Mouse (Mus musculus): ENCODE results near the gene Zbp1. TPM values are rescaled to one million over a fixed set of nuclear protein-coding genes. Genes with fewer than 3 reads are reported as not detected.

Gene Zbp1
- polyA plus RNA-seq (2012; rRNA removed): 0.25 and 0.74 TPM in 2 replicates

DNA sequence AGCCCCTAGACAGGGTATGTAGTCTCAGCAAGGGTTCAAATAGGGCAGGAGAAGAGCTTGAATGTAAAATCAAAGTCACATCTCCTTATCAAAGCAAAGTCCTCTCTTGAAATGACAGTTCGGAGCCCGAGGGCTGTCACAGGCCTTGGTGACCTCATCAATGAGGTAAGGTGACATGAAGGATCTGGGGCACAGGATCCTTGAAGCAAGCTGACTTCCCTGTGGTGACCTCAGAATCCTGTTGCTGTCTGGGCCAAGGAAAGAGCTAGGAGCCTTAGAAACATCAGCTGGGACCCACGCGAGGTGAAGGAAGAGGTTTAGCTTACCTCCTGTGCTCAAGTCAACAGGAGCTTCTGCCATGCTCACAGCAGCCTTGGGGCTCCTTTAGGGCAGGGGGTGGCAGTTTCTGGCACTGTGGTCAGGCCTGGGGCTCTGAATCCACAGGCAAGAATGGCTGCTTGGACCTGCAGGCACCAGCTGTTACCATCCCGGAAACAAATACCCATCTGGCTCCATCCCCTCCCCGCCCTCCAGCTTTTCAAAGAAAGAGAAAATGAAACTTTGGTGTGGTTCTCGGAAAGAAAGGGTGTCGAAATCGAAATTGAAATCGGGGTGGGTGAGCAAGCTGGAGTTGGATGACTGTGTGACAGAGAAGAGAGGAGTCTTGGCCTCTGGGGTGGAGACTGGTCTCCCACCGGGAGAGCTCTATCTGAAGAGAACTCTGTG, at the start of gene Zbp1:
Gene Zbp1, minus strand, starts transcription at position 508 of the 726 bp plus-strand sequence.
- no peak for DNase-seq
- H3K27me3 ChIP-seq (ENCODE audit: control insufficient read depth, insufficient read depth, low read length): no peaks in the 10 kb centered on the region
- TF ChIP-seq POLR2A (IDR thresholded peaks at IDR 0.05; ENCODE audit: borderline replicate concordance, insufficient read depth, low read length): no peak
- TF ChIP-seq CTCF (IDR thresholded peaks at IDR 0.05; ENCODE audit: borderline replicate concordance, insufficient read depth, low read depth, low read length): no peak
- H3K4me1 ChIP-seq (ENCODE audit: control insufficient read depth, insufficient read depth, low read length): no peaks in the 10 kb centered on the region
- no peak within 1 kb of the TSS for H3K4me3 ChIP-seq (replicated peaks; ENCODE audit: insufficient read depth, low read depth, low read length)
- WGBS: 47% methylated on average over 11 of the region's 11 CpGs
- no peak within 1 kb of the TSS for H3K27ac ChIP-seq (ENCODE audit: insufficient read depth, low read length)

GRCm38 (mm10) chr2:173267562-173267961, 48.8 kb upstream of the Zbp1 start:
- TF ChIP-seq CTCF (IDR thresholded peaks at IDR 0.05; ENCODE audit: borderline replicate concordance, insufficient read depth, low read depth, low read length): no peak
- no peak for TF ChIP-seq POLR2A (IDR thresholded peaks at IDR 0.05; ENCODE audit: borderline replicate concordance, insufficient read depth, low read length)
- 75% methylated on average over 3 of the region's 3 CpGs for WGBS

DNA sequence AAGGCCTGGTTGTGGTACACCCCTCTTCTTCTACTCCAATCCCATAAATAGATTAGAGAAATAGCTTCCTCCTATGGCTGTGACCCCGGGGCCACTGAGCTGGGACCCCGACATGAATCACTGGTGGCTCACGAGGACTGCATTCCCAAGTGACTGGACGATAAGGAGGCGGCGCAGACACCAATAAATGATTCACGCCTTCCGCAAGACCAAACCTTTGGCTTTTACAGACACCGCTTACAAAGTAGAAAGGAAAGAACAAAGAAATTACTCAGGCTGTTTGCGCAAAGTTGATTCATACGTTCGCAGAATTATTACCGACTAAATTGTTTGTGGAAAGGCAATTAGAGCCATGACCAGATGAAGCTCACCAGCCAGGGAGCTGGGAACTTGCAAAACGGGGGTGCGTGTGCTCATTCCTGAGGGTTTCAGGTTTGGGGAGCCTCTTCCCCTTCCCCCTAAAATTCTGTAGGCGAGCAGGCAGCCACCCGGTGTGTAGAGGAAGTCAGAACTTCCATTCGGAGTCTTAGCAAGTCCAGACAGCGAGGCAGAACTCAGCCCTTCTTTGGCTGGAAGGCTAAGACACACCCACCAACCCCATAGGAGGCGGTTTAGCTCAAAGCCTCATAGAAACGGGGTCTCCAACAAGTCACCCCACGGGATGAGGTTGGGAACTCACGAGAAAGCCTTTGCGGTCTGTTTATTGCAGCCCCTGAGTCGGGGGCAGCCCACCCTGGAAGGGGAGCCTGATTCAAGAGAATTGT, 47.8 kb upstream of the Zbp1 start:
- 87% methylated on average over 25 of the region's 25 CpGs for WGBS
- no peak overlapping the region for H3K27ac ChIP-seq (ENCODE audit: insufficient read depth, low read length)
- DNase-seq: no peak
- no peak for TF ChIP-seq POLR2A (IDR thresholded peaks at IDR 0.05; ENCODE audit: borderline replicate concordance, insufficient read depth, low read length)
- TF ChIP-seq CTCF (IDR thresholded peaks at IDR 0.05; ENCODE audit: borderline replicate concordance, insufficient read depth, low read depth, low read length): no peak
- no peak overlapping the region for H3K4me3 ChIP-seq (replicated peaks; ENCODE audit: insufficient read depth, low read depth, low read length)
- no peaks in the 10 kb centered on the region for H3K4me1 ChIP-seq (ENCODE audit: control insufficient read depth, insufficient read depth, low read length)
- H3K27me3 ChIP-seq (ENCODE audit: control insufficient read depth, insufficient read depth, low read length): no peaks in the 10 kb centered on the region

More at GRCm38 (mm10) chr2:173267562-173267961, 48.8 kb upstream of the Zbp1 start:
- DNase-seq: no peak
- H3K27me3 ChIP-seq (ENCODE audit: control insufficient read depth, insufficient read depth, low read length): no peaks in the 10 kb centered on the region
- no peak overlapping the region for H3K27ac ChIP-seq (ENCODE audit: insufficient read depth, low read length)
- no peaks in the 10 kb centered on the region for H3K4me1 ChIP-seq (ENCODE audit: control insufficient read depth, insufficient read depth, low read length)
- H3K4me3 ChIP-seq (replicated peaks; ENCODE audit: insufficient read depth, low read depth, low read length): no peak overlapping the region

GRCm38 (mm10) chr2:173265468-173266265, 46.9 kb upstream of the Zbp1 start:
- no peaks in the 10 kb centered on the region for H3K27me3 ChIP-seq (ENCODE audit: control insufficient read depth, insufficient read depth, low read length)
- H3K4me3 ChIP-seq (replicated peaks; ENCODE audit: insufficient read depth, low read depth, low read length): no peak overlapping the region
- no peak for TF ChIP-seq POLR2A (IDR thresholded peaks at IDR 0.05; ENCODE audit: borderline replicate concordance, insufficient read depth, low read length)
- no peak for TF ChIP-seq CTCF (IDR thresholded peaks at IDR 0.05; ENCODE audit: borderline replicate concordance, insufficient read depth, low read depth, low read length)
- no peaks in the 10 kb centered on the region for H3K4me1 ChIP-seq (ENCODE audit: control insufficient read depth, insufficient read depth, low read length)
- 87% methylated on average over 22 of the region's 22 CpGs for whole genome bisulfite sequencing
- no peak for DNase-seq
- no peak overlapping the region for H3K27ac ChIP-seq (ENCODE audit: insufficient read depth, low read length)

DNA sequence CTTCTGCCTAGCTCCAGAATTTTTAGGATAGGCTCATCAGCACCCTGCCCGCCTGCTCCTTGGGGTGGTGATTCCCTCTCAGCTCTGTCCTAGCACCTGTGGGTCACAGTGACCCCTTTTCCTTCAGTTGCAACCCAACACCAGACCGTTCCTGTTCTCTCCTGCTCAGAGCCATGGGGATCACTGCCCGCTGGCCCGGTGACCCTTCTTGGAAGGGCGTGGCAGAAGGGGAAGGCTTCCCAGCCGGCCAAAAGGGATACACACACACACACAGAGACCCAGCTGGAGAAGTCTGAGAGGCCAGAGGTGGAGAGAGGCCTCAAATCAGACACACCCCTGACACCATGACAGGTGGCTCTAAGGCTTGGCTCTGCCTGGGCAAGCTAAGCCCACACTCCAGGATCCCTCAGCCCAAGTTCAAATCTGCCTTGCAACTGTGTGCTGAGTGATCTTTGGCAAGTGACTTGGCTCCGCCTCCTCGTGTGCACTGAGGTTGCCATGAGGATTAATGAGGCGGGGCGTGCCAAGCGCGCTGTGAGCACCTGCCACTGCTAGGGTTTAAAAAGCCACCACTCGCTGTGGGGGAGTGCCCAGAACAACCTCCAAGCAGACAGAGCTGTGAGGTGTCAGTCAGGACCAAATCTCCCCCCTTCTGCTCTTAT, 45.9 kb upstream of the Zbp1 start:
- Histone ChIP-seq H3K27ac (ENCODE audit: insufficient read depth, low read length) (no peak overlapping the region), H3K27me3 (ENCODE audit: control insufficient read depth, insufficient read depth, low read length) (no peaks in the 10 kb centered on the region), H3K4me1 (ENCODE audit: control insufficient read depth, insufficient read depth, low read length) (no peaks in the 10 kb centered on the region), H3K4me3 (replicated peaks; ENCODE audit: insufficient read depth, low read depth, low read length) (no peak overlapping the region)
- TF ChIP-seq POLR2A (IDR thresholded peaks at IDR 0.05; ENCODE audit: borderline replicate concordance, insufficient read depth, low read length) (no peak), CTCF (IDR thresholded peaks at IDR 0.05; ENCODE audit: borderline replicate concordance, insufficient read depth, low read depth, low read length) (no peak)
- 20% methylated on average over 13 of the region's 13 CpGs for WGBS
- DNase-seq: peak in 1 of 2 experiments; percentile 12

DNA sequence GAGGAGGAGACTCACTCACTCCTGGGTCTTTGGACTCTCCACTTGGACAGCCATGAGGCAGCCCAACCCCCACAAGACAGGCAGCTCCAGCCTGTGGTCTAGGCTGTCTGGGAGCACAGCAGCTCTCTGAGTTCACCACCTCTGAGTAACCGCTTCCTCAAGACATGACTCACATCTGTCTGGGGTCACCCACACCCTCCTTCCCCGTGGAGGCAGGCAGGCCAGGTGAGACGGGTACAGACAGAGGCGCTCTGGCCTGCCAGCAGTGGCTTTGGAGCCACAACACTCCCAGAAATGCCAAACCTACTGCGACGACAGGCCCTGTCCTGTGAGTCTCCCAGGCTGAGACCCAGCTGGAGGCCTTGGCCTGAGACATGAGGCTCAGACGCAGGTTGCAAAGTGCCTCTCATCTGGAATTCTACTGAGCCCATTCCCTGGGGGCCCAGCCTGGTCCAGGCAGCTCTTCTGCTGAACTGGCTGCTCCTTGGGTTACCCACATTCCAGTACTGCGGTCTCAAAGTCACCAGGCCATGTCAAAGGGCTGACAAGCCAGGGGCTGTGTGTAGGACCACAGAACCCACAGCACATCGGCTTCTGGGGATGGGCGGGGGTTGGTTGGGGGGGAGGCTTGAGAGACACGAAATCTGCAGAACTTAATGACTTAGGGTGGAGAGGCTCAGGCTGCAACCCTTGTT, 45.1 kb upstream of the Zbp1 start:
- Histone ChIP-seq H3K4me3 (replicated peaks; ENCODE audit: insufficient read depth, low read depth, low read length) (no peak overlapping the region), H3K27ac (ENCODE audit: insufficient read depth, low read length) (no peak overlapping the region), H3K4me1 (ENCODE audit: control insufficient read depth, insufficient read depth, low read length) (no peaks in the 10 kb centered on the region), H3K27me3 (ENCODE audit: control insufficient read depth, insufficient read depth, low read length) (no peaks in the 10 kb centered on the region)
- WGBS: 77% methylated on average over 11 of the region's 11 CpGs
- no peak for DNase-seq
- TF ChIP-seq CTCF (IDR thresholded peaks at IDR 0.05; ENCODE audit: borderline replicate concordance, insufficient read depth, low read depth, low read length): no peak
- no peak for TF ChIP-seq POLR2A (IDR thresholded peaks at IDR 0.05; ENCODE audit: borderline replicate concordance, insufficient read depth, low read length)

Measured in cerebellum, adult 2 months (tissue).